Mouse (Mus musculus) liver, adult (tissue): ENCODE results near the gene Qdpr.

Experiments
- GATA4 ChIP-seq: IDR thresholded peaks from 2 replicates; pipeline ENCODE4 v1.6.1; 2014; ENCODE audit warnings: mild to moderate bottlenecking, low read length; ENCODE audit not compliant: insufficient replicate concordance

Gene Qdpr

GRCm38 (mm10) chr5:45426416-45427034, 23.5 kb downstream of the Qdpr start:
- TF ChIP-seq GATA4 = no peak

GRCm38 (mm10) chr5:45424021-45424886, 25.8 kb downstream of the Qdpr start:
- TF ChIP-seq GATA4 = no peak

GRCm38 (mm10) chr5:45421881-45422844, 27.9 kb downstream of the Qdpr start:
- no peak for TF ChIP-seq GATA4

- no peak for TF ChIP-seq GATA4
Observed at GRCm38 (mm10) chr5:45419841-45420638, 30.0 kb downstream of the Qdpr start.

GRCm38 (mm10) chr5:45417859-45418443, 32.1 kb downstream of the Qdpr start:
- TF ChIP-seq GATA4 = no peak

GRCm38 (mm10) chr5:45416478-45416877, 33.6 kb downstream of the Qdpr start:
- no peak for TF ChIP-seq GATA4

GRCm38 (mm10) chr5:45406129-45406528, 43.9 kb downstream of the Qdpr start:
- no peak for TF ChIP-seq GATA4

- TF ChIP-seq GATA4 = no peak
Observed at GRCm38 (mm10) chr5:45402632-45403031, 47.4 kb downstream of the Qdpr start.

- no peak for TF ChIP-seq GATA4
Observed at GRCm38 (mm10) chr5:45384034-45384812, 65.8 kb downstream of the Qdpr start.
